Mouse (Mus musculus) testis, adult 2 months (tissue): ENCODE measurements at regions not wholly inside any gene's neighbourhood (a gene's known extent, or its start where the extent isn't known, plus 50 kb on each side); places are given as distances from the start of the nearest gene placed in this dataset.

Source experiments
- CTCF ChIP-seq: fragments of 200-500 bp; IDR thresholded peaks from 2 replicates; pipeline ENCODE4 v1.5.1; 2012; ENCODE audit warnings: low read depth, mild to moderate bottlenecking, inconsistent platforms, low read length, moderate library complexity; ENCODE audit not compliant: control insufficient read depth, insufficient read depth, insufficient replicate concordance
- POLR2A ChIP-seq: fragments of 200-500 bp; IDR thresholded peaks from 2 replicates; pipeline ENCODE4 v1.6.1; 2012; ENCODE audit warnings: low read depth, mild to moderate bottlenecking, inconsistent platforms, low read length, moderate library complexity; ENCODE audit not compliant: control insufficient read depth

- TF ChIP-seq CTCF (no peak), POLR2A (no peak)
Measured at GRCm38 (mm10) chr19:14165775-14166174, 252.4 kb downstream of the Olfr1505 start.
